Mouse (Mus musculus) gastrocnemius, postnatal 36 days (tissue): ENCODE measurements at regions not wholly inside any gene's neighbourhood (a gene's known extent, or its start where the extent isn't known, plus 50 kb on each side); places are given as distances from the start of the nearest gene placed in this dataset.

Source experiments
- DNase-seq, 2 experiments: peaks; one replicate each; pipeline ENCODE4 v3.0.0; 2022
- intact Hi-C: fragments of 180-260 bp; cut with DNase I; formaldehyde crosslinking; loops from one replicate; pipeline ENCODE4 v1.15.1; 2025

DNA sequence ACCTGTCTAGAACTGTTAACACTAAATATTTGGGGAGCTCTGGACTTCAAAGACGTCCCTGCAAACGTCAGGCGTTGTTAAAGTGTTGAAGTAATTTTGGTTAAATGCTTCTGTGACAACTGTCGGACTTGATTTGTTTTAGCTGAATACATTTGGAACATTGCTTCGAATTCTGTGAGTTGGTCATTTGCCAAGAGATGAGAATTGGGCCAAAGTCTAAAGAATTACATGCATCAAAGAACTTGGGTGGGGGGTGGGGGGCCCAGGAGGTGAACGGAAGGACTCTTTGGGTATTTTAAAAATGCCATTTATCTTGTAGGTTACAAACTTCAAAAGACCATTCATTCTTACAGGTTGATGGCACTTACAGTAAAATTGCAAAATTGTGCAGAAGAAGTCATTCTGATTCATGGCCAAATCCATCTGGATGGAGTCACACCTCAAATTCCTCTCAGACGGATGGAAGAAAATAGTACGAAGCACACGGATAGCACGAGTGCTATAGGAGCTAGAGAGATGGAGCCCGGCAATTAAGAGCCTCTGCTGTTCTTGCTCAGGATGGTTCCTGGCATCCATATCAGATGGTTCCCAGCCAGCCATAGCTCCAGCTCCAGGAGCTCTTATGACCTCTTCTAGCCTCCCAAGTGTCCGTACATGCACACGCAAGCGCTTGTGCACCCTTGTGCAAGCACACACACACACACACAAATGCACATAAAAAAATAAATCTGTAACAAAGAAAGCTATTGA, 144.5 kb upstream of the Irx5 start:
- no peak for DNase-seq

DNA sequence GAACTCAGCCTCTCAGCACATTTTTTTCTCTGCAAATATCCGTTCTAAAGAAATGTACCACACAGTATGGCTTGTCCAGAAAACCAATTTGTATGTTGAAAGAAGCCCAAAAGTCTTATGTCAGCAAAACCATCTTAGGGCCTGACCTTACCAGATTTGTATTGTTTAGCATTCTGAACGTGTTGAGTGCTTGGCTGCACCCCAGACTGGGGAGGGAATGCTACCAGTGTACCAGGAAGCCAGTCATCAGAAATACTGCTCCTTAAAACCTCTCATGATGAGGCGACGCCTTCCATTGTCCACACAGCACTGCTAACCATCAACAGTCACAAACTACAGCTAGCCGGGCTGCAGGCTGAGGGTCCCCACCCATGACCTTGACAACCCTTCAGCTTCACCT, 148.3 kb upstream of the Irx5 start:
- no peak for DNase-seq
- intact Hi-C loops, result no loop called here

More for the DNA sequence above, 144.5 kb upstream of the Irx5 start:
- intact Hi-C loops, result no loop called here

DNA sequence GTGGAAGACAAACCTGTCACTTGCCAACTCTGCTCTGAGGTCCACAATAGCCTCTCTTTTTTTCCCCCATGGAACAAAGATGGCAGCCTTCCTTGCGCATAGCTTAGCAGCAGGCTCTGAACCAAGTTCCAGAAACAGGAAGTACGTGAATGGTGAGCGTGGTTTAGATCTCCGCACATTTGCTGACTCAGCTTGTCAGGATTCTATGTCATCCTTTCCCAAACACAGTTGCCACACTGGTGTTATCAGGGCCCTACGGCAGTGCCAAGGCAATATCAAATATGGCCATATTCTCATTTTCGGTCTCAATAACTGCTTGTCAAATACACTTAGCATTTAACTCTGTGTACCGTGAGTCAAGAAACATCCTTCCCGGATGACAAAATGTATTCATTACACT, 161.8 kb upstream of the Irx5 start:
- intact Hi-C loops, result no loop called here
- no peak for DNase-seq

DNA sequence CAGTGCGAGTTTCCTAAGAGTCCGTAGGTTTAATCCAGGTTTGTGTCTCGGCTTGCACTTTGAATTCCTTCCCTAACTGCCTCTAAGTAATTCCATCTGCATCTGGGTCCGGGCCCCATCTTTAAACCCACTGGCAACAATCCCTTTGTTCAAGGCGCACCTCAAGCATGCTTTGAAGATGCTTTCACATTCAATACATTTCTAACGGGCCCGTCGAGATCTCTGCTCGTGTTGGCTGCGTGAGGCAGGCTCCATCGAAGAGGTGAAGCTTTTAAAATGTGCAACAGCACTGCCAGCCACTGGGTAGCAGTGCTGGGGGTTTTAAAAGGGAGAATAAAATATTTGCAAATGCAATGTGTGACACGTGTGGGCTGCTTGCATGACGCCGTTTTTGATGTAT, 163.4 kb upstream of the Irx5 start:
- no peak for DNase-seq
- intact Hi-C loops, result no loop called here

- intact Hi-C loops, result no loop called here
These were observed 167.0 kb upstream of the Irx5 start for GRCm38 (mm10) chr8:92190261-92191025.

DNA sequence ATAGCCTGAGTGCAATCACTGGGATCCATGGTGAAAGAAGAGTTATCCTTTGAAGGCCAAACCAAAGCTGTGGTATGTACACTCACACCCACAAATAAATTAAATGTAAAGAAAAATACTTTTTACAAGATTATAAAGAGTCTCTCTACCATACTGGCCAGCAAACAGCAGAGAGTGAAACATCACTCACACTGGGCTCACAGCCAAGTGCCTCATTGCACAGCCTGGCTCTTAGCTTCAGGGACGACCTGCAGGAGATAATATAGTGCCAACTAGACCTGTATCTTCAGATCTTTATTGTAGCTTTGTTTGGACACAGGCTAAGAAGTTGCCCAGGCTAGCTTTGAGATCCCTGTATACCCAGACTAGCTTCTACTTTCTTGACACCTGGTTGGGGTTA, 174.1 kb upstream of the Irx5 start:
- intact Hi-C loops, result no loop called here
- DNase-seq, result no peak

More at GRCm38 (mm10) chr8:92190261-92191025, 167.0 kb upstream of the Irx5 start:
- DNase-seq, result no peak

DNA sequence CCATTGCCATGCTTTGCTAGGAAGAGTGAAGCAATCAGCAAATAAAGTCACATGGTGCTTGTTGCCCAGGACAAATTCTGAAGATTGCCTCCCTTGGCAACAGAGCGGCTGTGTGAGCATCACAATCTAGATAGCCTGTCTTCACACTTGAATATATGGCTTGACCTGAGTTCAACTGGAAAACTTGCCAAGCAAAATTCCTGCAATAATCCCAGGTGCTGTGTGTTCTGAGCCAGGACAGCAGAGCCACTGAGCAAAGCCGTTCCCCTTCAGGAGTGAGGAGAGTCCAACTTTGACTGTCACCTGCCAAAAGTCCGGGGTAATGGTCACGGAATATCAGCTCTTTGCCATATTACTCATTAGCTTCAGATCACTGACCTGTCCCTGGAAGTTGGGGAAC, 176.8 kb upstream of the Irx5 start:
- no peak for DNase-seq
- intact Hi-C loops, result no loop called here

GRCm38 (mm10) chr8:92179327-92179726, 178.1 kb upstream of the Irx5 start:
- intact Hi-C loops, result no loop called here
- no peak for DNase-seq

DNA sequence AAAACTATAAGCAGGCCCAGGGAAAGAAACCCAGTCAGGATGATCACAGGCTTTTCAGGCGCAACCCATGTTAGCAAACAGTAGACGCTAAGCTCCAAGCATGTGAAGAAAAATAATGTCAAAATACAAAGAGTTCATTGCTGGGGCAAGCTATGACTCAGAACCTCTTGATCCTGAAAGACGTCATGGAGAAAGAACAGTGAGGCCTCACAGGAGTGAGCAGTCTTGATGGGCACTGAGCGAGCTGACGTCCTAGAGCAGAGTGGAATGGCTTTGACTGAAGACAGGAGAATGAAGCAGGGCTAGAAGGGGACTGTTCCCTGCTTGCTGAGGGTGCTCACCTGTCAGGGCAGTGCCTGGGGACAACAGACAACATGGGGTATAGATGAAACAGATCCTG, 181.3 kb upstream of the Irx5 start:
- intact Hi-C loops, result no loop called here

DNA sequence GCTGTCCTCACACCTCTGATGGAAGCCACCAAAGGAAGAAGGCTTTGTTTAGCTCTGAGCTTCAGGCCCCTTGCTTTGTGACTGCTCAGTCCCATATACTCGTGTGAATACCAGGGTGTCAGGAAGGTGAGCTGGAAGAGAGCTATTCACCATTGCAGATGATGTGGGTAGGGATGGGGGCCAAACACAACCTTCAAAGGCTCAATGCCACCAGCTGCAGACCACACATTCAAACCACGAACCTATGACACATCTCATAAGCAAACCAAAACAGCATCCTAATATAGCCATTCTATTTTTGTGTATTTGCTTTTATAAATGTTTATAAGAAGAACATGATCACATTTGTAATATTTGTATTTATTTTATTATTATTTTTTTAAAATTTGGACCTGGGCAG, 183.3 kb upstream of the Irx5 start:
- DNase-seq, result no peak
- intact Hi-C loops, result no loop called here

More for the DNA sequence above, 181.3 kb upstream of the Irx5 start:
- no peak for DNase-seq

DNA sequence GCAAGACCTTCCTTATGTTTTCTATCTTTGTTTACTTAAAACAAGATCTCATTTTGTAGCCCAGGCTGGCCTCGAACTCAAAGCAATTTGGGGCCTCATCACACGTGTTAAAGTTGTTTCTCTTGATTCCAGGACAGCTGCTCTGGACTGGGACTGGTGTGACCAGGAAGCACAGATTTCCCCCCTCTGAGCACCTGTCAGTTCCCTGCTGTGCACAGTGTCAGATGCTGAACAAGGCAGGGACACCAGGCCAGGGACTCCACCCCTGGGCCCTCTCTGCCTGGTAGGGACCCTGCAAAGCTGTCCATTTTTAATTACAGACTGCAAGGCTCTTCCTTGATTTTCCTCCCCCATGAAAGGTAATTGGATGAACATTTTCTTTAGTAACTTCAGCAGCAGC, 185.8 kb upstream of the Irx5 start:
- no peak for DNase-seq
- intact Hi-C loops, result no loop called here

- intact Hi-C loops, result no loop called here
These were observed 190.1 kb upstream of the Irx5 start for GRCm38 (mm10) chr8:92167340-92167783.

GRCm38 (mm10) chr8:92165306-92165705, 192.1 kb upstream of the Irx5 start:
- no peak for DNase-seq
- intact Hi-C loops, result no loop called here

More at GRCm38 (mm10) chr8:92167340-92167783, 190.1 kb upstream of the Irx5 start:
- no peak for DNase-seq

- intact Hi-C loops, result no loop called here
- DNase-seq, result no peak
These were observed 192.9 kb upstream of the Irx5 start for GRCm38 (mm10) chr8:92164496-92164895.

- intact Hi-C loops, result no loop called here
- DNase-seq, result no peak
These were observed 196.4 kb upstream of the Irx5 start for GRCm38 (mm10) chr8:92161002-92161401.

GRCm38 (mm10) chr8:92158219-92158618, 199.2 kb upstream of the Irx5 start:
- DNase-seq, result no peak
- intact Hi-C loops, result no loop called here

- no peak for DNase-seq
- intact Hi-C loops, result no loop called here
These were observed 204.9 kb upstream of the Irx5 start for GRCm38 (mm10) chr8:92152478-92152877.

- no peak for DNase-seq
- intact Hi-C loops, result no loop called here
These were observed 209.8 kb upstream of the Irx5 start for GRCm38 (mm10) chr8:92147672-92148071.

DNA sequence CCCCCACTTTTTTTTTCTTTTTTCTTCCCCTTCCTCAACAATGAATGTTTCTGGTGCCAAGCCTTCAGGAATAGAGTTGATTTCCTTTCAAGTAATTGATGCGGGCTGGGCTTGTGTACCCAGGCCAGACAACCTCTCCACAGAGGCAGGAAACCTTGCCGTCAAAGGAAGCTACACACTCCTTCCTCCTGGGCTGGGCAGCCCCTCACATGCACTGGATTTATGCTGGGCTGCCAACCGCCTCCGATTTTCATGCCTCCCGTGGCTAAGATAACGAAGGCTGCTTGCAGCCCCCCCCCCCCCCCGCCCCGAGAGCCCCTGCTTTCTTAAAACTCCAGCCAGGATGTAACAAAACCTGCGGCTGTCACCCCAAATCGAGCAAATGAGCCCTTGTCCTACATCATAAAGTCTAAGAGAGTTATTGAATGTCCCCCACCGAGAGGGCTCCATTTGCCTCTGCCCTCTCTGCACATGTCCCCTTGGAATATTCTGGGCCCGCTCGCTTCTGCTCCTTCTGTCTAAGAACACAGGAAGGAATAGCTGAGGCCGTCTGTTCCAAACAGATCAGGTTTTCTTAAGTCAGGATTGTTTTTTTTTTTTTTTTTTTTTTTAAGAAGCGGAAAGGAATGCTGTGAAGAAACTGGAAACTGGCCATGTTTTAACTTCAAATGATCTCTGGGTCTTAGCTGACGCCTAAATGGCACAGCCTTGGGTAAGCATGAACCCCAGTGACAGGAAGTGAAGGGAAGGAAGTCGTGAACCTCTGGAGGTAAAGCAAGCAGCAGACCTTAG, 220.1 kb upstream of the Irx5 start:
- DNase-seq, result no peak
- intact Hi-C loops, result no loop called here

DNA sequence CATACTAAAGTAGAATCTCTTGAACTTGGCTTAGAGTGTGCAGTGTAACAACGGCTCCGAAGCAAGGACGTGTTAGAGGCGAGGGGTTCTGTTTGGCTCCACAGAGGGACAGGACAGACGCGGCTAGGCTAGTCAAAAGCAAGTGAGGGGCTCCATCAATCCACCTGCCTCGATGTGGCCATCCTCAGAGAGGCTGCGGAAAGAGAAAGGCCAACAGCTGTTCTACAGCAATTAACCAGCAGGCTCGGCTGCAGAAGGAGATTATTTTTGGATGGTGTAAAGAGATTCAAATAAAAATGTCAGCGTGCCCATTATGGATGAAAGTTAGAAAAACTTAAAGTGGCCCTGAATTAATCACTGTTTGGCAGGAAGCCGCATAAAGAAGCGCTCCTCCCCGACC, 221.0 kb upstream of the Irx5 start:
- DNase-seq, result no peak
- intact Hi-C loops, result no loop called here

DNA sequence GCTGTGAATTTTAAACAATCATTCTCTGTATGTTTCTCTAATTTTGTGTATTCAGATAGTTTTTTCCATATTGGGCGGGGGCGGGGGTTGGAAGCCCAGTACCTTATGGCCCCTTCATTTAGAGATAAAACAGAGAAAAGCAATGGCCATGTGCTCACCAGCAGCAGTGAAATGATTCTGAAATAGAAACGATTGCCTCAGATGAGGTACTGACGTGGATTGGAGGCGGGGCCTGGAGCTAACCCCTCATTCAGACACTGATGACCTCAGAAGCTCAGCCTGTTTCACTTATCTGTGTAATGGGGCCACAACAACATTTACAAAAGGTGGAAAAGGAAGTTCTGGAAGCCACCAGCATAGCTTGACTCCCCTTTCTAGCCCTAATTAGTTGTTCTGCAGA, 223.0 kb upstream of the Irx5 start:
- DNase-seq, result no peak
- intact Hi-C loops, result no loop called here
